Comparison of ENCODE assay signal across 23 mouse cellular contexts in the genomic region with DNA sequence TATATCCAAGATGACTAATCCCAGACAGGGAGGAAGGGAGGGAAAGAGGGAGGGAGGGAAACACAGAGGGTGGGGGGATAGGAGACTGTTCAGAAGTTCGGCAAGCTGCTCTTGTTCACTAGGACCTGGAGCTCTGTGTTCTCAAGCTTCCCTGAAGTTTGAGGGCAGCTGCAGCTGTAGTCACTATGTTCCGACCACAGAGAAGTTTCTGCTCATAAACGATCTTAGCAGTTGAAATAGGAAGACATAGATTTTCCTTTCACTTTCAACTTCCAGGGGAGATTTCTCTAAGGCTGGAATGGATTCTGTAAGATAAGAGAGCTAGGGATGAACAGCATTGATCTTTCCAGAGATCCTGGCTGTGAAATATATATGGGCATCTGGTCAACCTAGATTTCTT. TPM values are rescaled to one million over a fixed set of nuclear protein-coding genes. Genes with fewer than 3 reads are reported as not detected.
DNase-seq lines count a peak whose midpoint lies in the region; ATAC-seq and TF ChIP-seq lines count a peak whose summit lies in the region.
"Had no signal": no experiment of that assay in that cellular context is flagged by ENCODE, and none has a peak within 500 bp of the region (broad histone marks: within the 10 kb centered on the region; RNA-seq: fewer than 3 reads in every experiment).

No protein-coding gene starts in this region.

- H3K4me1 ChIP-seq in liver, adult 2 months (ENCODE audit: control insufficient read depth, insufficient read depth, low read length) = no peaks in the 10 kb centered on the region
- no peaks in the 10 kb centered on the region for H3K4me1 ChIP-seq in liver, postnatal 0 days (ENCODE audit: insufficient read depth)
- H3K4me1 ChIP-seq in CH12.LX (ENCODE audit: control insufficient read depth in 1 of 2, insufficient read depth in 2 of 2) = peaks cover 0 to 38% of the 10 kb centered on the region in 2 experiments; a peak in 3 of 4 replicates
- H3K4me1 ChIP-seq: embryonic facial prominence, embryonic 12.5 days had no signal

- H3K9ac ChIP-seq in liver, adult 2 months (ENCODE audit: low read depth, low read length) = no peak overlapping the region
- no peak overlapping the region for H3K9ac ChIP-seq in liver, postnatal 0 days (replicated peaks)
- no peak overlapping the region for H3K9ac ChIP-seq in CH12.LX (ENCODE audit: insufficient read depth, low read depth)
- H3K9ac ChIP-seq: embryonic facial prominence, embryonic 12.5 days; forebrain, postnatal 0 days had no signal

- H3K4me3 ChIP-seq in liver, adult 2 months (ENCODE audit: insufficient read depth, low read depth, low read length) = peak overlapping the region; percentile 35
- H3K4me3 ChIP-seq in liver, postnatal 0 days (ENCODE audit: low read depth, low read length) = no peak overlapping the region
- no peak overlapping the region for H3K4me3 ChIP-seq in CH12.LX (replicated peaks in 1 of 3; ENCODE audit: low read depth in 2 of 3, low read length in 2 of 3, poor library complexity in 1 of 3)
- H3K4me3 ChIP-seq: embryonic facial prominence, embryonic 12.5 days had no signal

- TF ChIP-seq CTCF in liver, adult 2 months (IDR thresholded peaks at IDR 0.05; ENCODE audit: low read depth, low read length) = no peak
- TF ChIP-seq CTCF in liver, postnatal 0 days (IDR thresholded peaks at IDR 0.05; ENCODE audit: low read depth) = no peak
- no peak for TF ChIP-seq CTCF in CH12.LX (conservative IDR thresholded peaks at IDR 0.05 in 1 of 2, IDR thresholded peaks at IDR 0.05 in 1 of 2; ENCODE audit: low read depth in 2 of 2, low read length in 2 of 2)

- TF ChIP-seq EP300 in liver, postnatal 0 days (IDR thresholded peaks at IDR 0.05; ENCODE audit: low read depth) = no peak
- TF ChIP-seq EP300 in CH12.LX (IDR thresholded peaks at IDR 0.05; ENCODE audit: low read length) = peak; percentile 78

- no peak for TF ChIP-seq RAD21 in CH12.LX (IDR thresholded peaks at IDR 0.05; ENCODE audit: low read depth, low read length)

- H3K9me3 ChIP-seq in liver, postnatal 0 days (ENCODE audit: low read length) = no peaks in the 10 kb centered on the region
- peaks cover 5% of the 10 kb centered on the region for H3K9me3 ChIP-seq in CH12.LX (replicated peaks; ENCODE audit: low read length)
- H3K9me3 ChIP-seq: embryonic facial prominence, embryonic 12.5 days; G1E had no signal

- dilution Hi-C loops in CH12.LX (cut with MboI; ENCODE audit: extremely low pct_ligation_motif_present, extremely low pct_unique_long_range_greater_than_20kb, low sequenced_read_pairs) = no loop called here

- WGBS in liver, adult 2 months = 55% methylated on average over 3 of the region's 3 CpGs
- 36% methylated on average over 3 of the region's 3 CpGs for whole genome bisulfite sequencing in liver, postnatal 0 days (ENCODE audit: insufficient replicate concordance)

- no peak for DNase-seq in liver, adult 2 months (ENCODE audit: extremely low read depth, low read depth, low spot score)
- DNase-seq in liver, postnatal 0 days = no peak
- DNase-seq in CH12.LX (ENCODE audit: extremely low read depth) = peak; percentile 38
- DNase-seq in frontal cortex, postnatal 14 days (ENCODE audit: low spot score in 2 of 2) = no peak
- DNase-seq in layer of hippocampus, adult 18-20 months (ENCODE audit: low spot score in 2 of 2) = no peak
- DNase-seq in thymus, adult 18-20 months = no peak
- DNase-seq: cerebellum, adult 8-10 months; forebrain, postnatal 0 days; kidney, adult 2 months; lung, adult 18-20 months; lung, postnatal 4 days; thymus, postnatal 25 days had no signal

- no peaks in the 10 kb centered on the region for H3K36me3 ChIP-seq in liver, adult 2 months (ENCODE audit: control insufficient read depth, insufficient read depth, low read length)
- H3K36me3 ChIP-seq in liver, postnatal 0 days (replicated peaks; ENCODE audit: insufficient read depth, low read length) = no peaks in the 10 kb centered on the region
- H3K36me3 ChIP-seq in CH12.LX (replicated peaks in 1 of 2; ENCODE audit: control insufficient read depth in 1 of 2, insufficient read depth in 1 of 2, low read length in 1 of 2) = no peaks in the 10 kb centered on the region
- H3K36me3 ChIP-seq: embryonic facial prominence, embryonic 12.5 days; G1E had no signal

- no peaks in the 10 kb centered on the region for H3K27me3 ChIP-seq in liver, adult 2 months (ENCODE audit: control insufficient read depth, insufficient read depth, low read length)
- H3K27me3 ChIP-seq in liver, postnatal 0 days (ENCODE audit: insufficient read depth, low read length) = no peaks in the 10 kb centered on the region
- no peaks in the 10 kb centered on the region for H3K27me3 ChIP-seq in CH12.LX (replicated peaks)
- H3K27me3 ChIP-seq: embryonic facial prominence, embryonic 12.5 days had no signal

- ATAC-seq in liver, postnatal 0 days = no peak
- ATAC-seq in common myeloid progenitor, adult 5-6 weeks (replicated peaks; ENCODE audit: low read depth, poor library complexity, severe bottlenecking) = peak; percentile 45; the same call in 1 of the 2 replicates
- peak; percentile 37 for ATAC-seq in megakaryocyte progenitor cell, adult 5-6 weeks (replicated peaks; ENCODE audit: poor library complexity)
- ATAC-seq: forebrain, postnatal 0 days had no signal

- H3K4me2 ChIP-seq in liver, postnatal 0 days (ENCODE audit: low read depth, low read length) = no peak overlapping the region
- peak overlapping the region; percentile 54; the same call in 1 of the 2 replicates for H3K4me2 ChIP-seq in CH12.LX (ENCODE audit: insufficient read depth, low read depth, poor library complexity, severe bottlenecking)
- H3K4me2 ChIP-seq: embryonic facial prominence, embryonic 12.5 days; heart, embryonic 11.5 days; liver, embryonic 11.5 days; midbrain, embryonic 11.5 days had no signal

- H3K27ac ChIP-seq in liver, adult 2 months (replicated peaks; ENCODE audit: insufficient read depth, low read depth, low read length) = no peak overlapping the region
- H3K27ac ChIP-seq in liver, postnatal 0 days (ENCODE audit: low read depth) = no peak overlapping the region
- no peak overlapping the region for H3K27ac ChIP-seq in CH12.LX (ENCODE audit: insufficient read depth, low read depth)
- H3K27ac ChIP-seq: embryonic facial prominence, embryonic 12.5 days; hindbrain, postnatal 0 days; kidney, postnatal 0 days had no signal

- H3K79me2 ChIP-seq in liver, adult 2 months (ENCODE audit: control insufficient read depth, insufficient read depth, low read length) = no peaks in the 10 kb centered on the region
- H3K79me2 ChIP-seq in CH12.LX (replicated peaks; ENCODE audit: control insufficient read depth, extremely low read depth, insufficient read depth, poor library complexity, severe bottlenecking) = no peaks in the 10 kb centered on the region

- in situ Hi-C loops in CH12.LX (cut with MboI; ENCODE audit: low pct_ligation_motif_present, low pct_unique_long_range_greater_than_20kb, low sequenced_read_pairs) = loop anchor here (10.0 kb wide), 2 partner anchors 88 to 292 kb away; no protein-coding TSS in a partner anchor

- no peak for TF ChIP-seq POLR2A in liver, adult 2 months (IDR thresholded peaks at IDR 0.05; ENCODE audit: extremely low read depth, insufficient read depth, low read length)
- no peak for TF ChIP-seq POLR2A in CH12.LX (IDR thresholded peaks at IDR 0.05; ENCODE audit: low read depth, low read length)

TF ChIP-seq in CH12.LX, 34 proteins besides CTCF, POLR2A, EP300 and RAD21:
- no peak for TF ChIP-seq USF1 (IDR thresholded peaks at IDR 0.05; ENCODE audit: low read depth, low read length)
- TF ChIP-seq ETS1 (conservative IDR thresholded peaks at IDR 0.05; ENCODE audit: low read depth, low read length) = peak; percentile 47
- TF ChIP-seq ZNF384 (IDR thresholded peaks at IDR 0.05; ENCODE audit: low read depth, low read length) = no peak
- no peak for TF ChIP-seq POLR2AphosphoS2 (IDR thresholded peaks at IDR 0.05; ENCODE audit: low read depth, low read length)
- TF ChIP-seq MAZ (IDR thresholded peaks at IDR 0.05; ENCODE audit: low read depth, low read length) = no peak
- peak; percentile 11; the same call in 1 of the 2 replicates for TF ChIP-seq IRF4 (IDR thresholded peaks at IDR 0.05; ENCODE audit: low read depth, low read length)

RNA-seq across cellular contexts. Expression of gene Cyp2r1, which starts 14.2 kb away (rescaled TPM):
- 26.2 and 31.5 TPM in 2 replicates for total RNA-seq in liver, adult 2 months (2014; rRNA removed)
- polyA plus RNA-seq in liver, adult 2 months (2012; rRNA removed) = 21.1 and 35.2 TPM in 2 replicates
- polyA plus RNA-seq in liver, postnatal 0 days (2015; fragmentation: Nextera tagmentation; extraction: Ambion mirVana) = 4.3 and 4.5 TPM in 2 replicates
- total RNA-seq in CH12.LX (2012; rRNA removed) (not detected in 2 replicates), CH12.LX (2014; rRNA removed) (not detected in 2 replicates)
- polyA plus RNA-seq in CH12.LX (2012; ENCODE audit: insufficient read length, low read depth) = not detected in 2 replicates
- total RNA-seq in common myeloid progenitor, adult 5-6 weeks (2017) = 1.3 and 3.7 TPM in 2 replicates
- total RNA-seq in megakaryocyte progenitor cell, adult 5-6 weeks (2015) = 3.1 and 4.0 TPM in 2 replicates
- total RNA-seq in megakaryocyte progenitor cell, adult 5-6 weeks (2017) = 0.58 and 0.71 TPM in 2 replicates
- 1 to 10 TPM; 1.3 to 2.1 TPM for total RNA-seq in layer of hippocampus, adult 18-20 months (2021)
- total RNA-seq: gastrocnemius, adult 8-10 months had no signal
- polyA plus RNA-seq: G1E had no signal

RNA-seq across cellular contexts. Expression of gene Calca, which starts 59.2 kb away (rescaled TPM):
- total RNA-seq in liver, adult 2 months (2014; rRNA removed) = not detected in 2 replicates
- polyA plus RNA-seq in liver, adult 2 months (2012; rRNA removed) = not detected in 2 replicates
- polyA plus RNA-seq in liver, postnatal 0 days (2015; fragmentation: Nextera tagmentation; extraction: Ambion mirVana) = 0.15 TPM in 1 of 2 replicates, not detected in the other
- total RNA-seq in CH12.LX (2012; rRNA removed) = not detected in 2 replicates
- total RNA-seq in CH12.LX (2014; rRNA removed) = not detected in 2 replicates
- not detected in 2 replicates for polyA plus RNA-seq in CH12.LX (2012; ENCODE audit: insufficient read length, low read depth)
- total RNA-seq in common myeloid progenitor, adult 5-6 weeks (2017) = not detected in 2 replicates
- not detected in 2 replicates for total RNA-seq in megakaryocyte progenitor cell, adult 5-6 weeks (2015)
- not detected in 2 replicates for total RNA-seq in megakaryocyte progenitor cell, adult 5-6 weeks (2017)
- total RNA-seq in layer of hippocampus, adult 18-20 months (2021) = 1 to 10 TPM; 1.4 to 1.9 TPM
- total RNA-seq: gastrocnemius, adult 8-10 months; neutrophil, adult 5-6 weeks had no signal
- polyA plus RNA-seq: G1E had no signal
